Mouse (Mus musculus): ENCODE measurements around the gene Rem2. TPM values are rescaled to one million over a fixed set of nuclear protein-coding genes. Genes with fewer than 3 reads are reported as not detected.
A peak's percentile ranks its signal among the peaks of the same experiment; 100 is the strongest.

The Rem2 gene
- polyA plus RNA-seq, 1 experiment from 2014 or later, result 2.1 TPM

DNA sequence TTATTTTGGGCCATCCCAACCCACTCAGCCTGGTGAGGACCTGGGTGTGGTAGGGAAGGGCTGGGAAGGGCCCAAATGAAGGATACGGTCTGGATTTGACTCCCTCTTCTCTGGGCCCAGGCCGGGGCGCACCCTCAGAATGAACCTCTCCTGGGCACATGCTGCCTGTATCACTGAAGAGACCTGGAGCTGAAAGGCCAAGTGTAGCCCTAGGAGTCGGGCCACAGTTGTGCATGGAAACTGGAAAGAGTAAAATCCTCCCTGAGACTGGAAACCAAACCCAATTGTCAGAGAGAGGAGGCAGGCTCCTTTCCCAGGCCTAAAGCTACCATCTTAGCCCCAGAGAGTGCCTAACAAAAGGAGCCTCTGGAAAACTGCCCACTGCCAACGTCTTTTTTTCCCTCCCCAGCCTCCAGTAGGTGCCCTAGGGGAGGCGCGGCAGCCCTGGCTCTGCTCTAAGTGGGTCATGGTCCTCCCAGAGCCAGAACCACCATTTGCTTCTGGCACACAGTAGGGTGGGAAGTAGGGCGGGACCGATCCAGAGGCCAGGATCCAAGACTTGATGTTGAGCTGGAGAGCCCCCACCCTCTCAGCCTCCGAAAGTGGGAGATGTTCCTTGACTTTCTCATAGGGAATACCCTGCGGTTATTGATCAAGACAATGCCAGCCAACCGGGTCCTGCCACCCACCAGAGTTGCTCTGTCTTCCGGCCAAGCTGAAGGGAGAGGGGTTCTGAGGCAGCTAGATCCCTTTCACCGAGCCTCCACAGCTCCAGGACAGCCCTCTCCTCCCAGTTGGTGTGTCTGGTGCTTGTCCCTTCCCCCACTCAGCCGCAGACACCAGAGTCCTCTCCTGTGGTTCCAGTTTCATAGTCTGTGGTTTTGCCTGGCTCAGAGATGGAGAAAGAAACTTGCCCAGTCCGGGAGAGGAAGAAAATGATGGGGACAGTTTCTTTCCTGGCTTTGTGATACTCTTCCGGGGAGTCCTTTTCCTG lies 42.8 kb upstream of the Rem2 start:
- 17% methylated on average over 17 of the region's 17 CpGs for WGBS
- peak overlapping the region; percentile 92 for H3K4me2 ChIP-seq
- ATAC-seq (ENCODE audit: insufficient number of reproducible peaks, insufficient read depth, low FRiP score, low TSS enrichment, low read depth), result no peak

DNA sequence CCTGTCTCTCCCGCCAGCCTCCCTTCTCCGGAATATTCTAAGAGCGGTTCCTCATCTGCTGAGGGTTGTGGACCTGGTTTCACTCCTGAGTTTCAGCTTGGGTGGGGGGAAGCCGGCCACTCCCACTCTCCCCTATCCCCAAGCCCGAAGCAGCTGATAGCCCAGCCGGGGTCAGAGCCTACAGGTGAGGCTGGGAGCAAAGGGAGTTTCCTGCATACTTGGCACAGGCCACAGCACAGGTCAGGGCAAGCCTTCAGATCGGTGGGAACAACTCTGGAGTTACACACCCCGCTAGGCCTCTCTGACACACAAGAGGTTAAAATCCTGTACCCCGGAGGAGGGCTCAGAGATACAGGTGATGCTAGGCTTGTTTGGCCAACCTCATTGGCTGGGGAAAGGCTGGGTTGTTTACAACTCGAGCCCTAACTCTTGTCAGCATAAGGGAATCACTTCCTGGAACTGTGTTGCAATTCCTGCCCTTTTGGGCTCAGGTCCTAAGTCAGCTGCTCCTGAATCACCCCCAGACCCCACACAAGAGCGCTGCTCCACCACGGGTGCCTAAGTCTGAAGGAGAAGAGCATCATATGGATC lies 41.9 kb upstream of the Rem2 start:
- H3K27me3 ChIP-seq, result no peaks in the 10 kb centered on the region

More for the DNA sequence above, 42.8 kb upstream of the Rem2 start:
- H3K27ac ChIP-seq, result peak overlapping the region; percentile 100
- H3K36me3 ChIP-seq, result peaks cover 38% of the 10 kb centered on the region
- H3K4me3 ChIP-seq, result peak overlapping the region; percentile 89
- peak overlapping the region; percentile 100 for H3K9ac ChIP-seq
- peaks cover 44% of the 10 kb centered on the region for H3K4me1 ChIP-seq
- no peaks in the 10 kb centered on the region for H3K9me3 ChIP-seq
- no peaks in the 10 kb centered on the region for H3K27me3 ChIP-seq

DNA sequence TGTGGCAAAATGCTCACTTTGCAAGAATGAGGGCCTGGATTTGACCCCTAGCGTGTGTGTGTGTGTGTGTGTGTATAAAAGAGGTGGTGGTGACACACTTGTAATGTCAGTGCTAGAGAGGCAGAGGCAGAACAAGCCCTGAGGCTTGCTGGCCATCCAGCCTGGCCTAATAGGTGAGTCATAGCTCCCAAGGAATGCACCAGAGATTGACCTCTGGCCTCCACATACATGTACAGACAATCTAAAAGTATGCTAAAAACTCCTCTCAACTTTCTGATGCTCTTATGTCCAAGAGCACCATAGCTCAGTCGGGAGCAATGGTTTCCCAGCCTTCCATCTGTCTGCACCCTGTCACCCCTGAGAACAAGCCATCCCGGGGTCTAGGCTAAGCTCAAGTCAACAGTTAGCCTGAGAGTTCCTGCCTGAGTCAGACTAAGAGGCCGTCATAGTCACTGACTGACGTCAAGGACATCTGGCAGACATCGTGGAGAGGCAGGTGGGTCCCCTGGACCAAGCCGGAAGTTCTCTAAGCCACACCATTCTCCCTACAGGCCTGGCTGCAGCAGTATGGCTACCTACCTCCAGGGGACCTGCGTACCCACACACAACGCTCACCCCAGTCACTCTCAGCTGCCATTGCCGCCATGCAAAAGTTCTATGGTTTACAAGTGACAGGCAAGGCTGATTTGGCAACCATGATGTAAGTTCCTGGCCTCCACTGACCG lies 40.5 kb upstream of the Rem2 start:
- no peak for ATAC-seq (ENCODE audit: insufficient number of reproducible peaks, insufficient read depth, low FRiP score, low TSS enrichment, low read depth)
- H3K4me1 ChIP-seq, result peaks cover 36% of the 10 kb centered on the region
- H3K9ac ChIP-seq, result no peak overlapping the region
- no peak overlapping the region for H3K27ac ChIP-seq
- H3K27me3 ChIP-seq, result no peaks in the 10 kb centered on the region
- WGBS, result 82% methylated on average over 11 of the region's 11 CpGs
- H3K36me3 ChIP-seq, result peaks cover 51% of the 10 kb centered on the region
- H3K4me3 ChIP-seq, result no peak overlapping the region
- no peaks in the 10 kb centered on the region for H3K9me3 ChIP-seq
- no peak overlapping the region for H3K4me2 ChIP-seq

More for the DNA sequence above, 41.9 kb upstream of the Rem2 start:
- ATAC-seq (ENCODE audit: insufficient number of reproducible peaks, insufficient read depth, low FRiP score, low TSS enrichment, low read depth), result no peak
- Histone ChIP-seq H3K4me1 (peaks cover 44% of the 10 kb centered on the region), H3K4me2 (peak overlapping the region; percentile 92), H3K4me3 (peak overlapping the region; percentile 89), H3K27ac (peak overlapping the region; percentile 100), H3K9ac (peak overlapping the region; percentile 100), H3K9me3 (no peaks in the 10 kb centered on the region), H3K36me3 (peaks cover 47% of the 10 kb centered on the region)
- 52% methylated on average over 12 of the region's 12 CpGs for WGBS

DNA sequence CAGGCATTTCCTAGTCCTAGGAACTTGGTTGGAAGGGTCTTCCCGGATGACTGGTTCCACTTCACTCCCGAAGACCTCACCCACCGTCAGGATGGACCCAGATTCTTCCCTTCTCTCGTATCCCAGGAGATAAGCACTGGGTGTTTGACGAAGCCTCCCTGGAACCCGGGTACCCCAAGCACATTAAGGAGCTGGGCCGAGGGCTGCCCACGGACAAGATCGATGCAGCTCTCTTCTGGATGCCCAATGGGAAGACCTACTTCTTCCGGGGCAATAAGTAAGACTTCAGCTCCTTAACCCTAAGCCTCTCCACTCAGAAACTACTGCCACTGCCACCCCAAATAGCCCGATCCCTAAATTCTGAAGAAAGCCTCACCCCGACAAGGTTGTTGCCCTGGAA lies 36.7 kb upstream of the Rem2 start:
- Histone ChIP-seq H3K27me3 (no peaks in the 10 kb centered on the region), H3K4me2 (no peak overlapping the region), H3K36me3 (peaks cover 66% of the 10 kb centered on the region), H3K27ac (no peak overlapping the region), H3K4me3 (no peak overlapping the region), H3K9me3 (no peaks in the 10 kb centered on the region), H3K4me1 (peaks cover 44% of the 10 kb centered on the region), H3K9ac (no peak overlapping the region)
- 81% methylated on average over 12 of the region's 12 CpGs for WGBS
- no peak for ATAC-seq (ENCODE audit: insufficient number of reproducible peaks, insufficient read depth, low FRiP score, low TSS enrichment, low read depth)

DNA sequence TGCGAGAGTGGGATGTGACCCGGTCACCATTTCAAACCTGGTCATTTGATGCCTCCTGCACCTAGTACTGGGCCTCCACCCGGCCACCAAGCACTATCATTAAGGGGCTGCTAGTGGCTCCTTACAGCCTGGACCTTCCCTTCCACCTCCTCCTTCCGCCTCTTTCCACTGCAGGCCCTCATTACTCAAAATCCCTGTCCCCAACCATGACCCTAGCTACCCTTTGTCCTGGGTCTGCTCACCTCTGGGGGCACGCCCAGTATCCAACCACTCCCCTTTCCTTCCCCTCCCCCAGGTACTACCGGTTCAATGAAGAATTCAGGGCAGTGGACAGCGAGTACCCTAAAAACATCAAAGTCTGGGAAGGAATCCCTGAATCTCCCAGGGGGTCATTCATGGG lies 36.3 kb upstream of the Rem2 start:
- no peaks in the 10 kb centered on the region for H3K27me3 ChIP-seq
- H3K4me3 ChIP-seq, result no peak overlapping the region
- no peak for ATAC-seq (ENCODE audit: insufficient number of reproducible peaks, insufficient read depth, low FRiP score, low TSS enrichment, low read depth)
- H3K27ac ChIP-seq, result no peak overlapping the region
- no peak overlapping the region for H3K4me2 ChIP-seq
- no peak overlapping the region for H3K9ac ChIP-seq
- H3K4me1 ChIP-seq, result peaks cover 44% of the 10 kb centered on the region
- no peaks in the 10 kb centered on the region for H3K9me3 ChIP-seq
- H3K36me3 ChIP-seq, result peaks cover 66% of the 10 kb centered on the region
- WGBS, result 64% methylated on average over 7 of the region's 7 CpGs

DNA sequence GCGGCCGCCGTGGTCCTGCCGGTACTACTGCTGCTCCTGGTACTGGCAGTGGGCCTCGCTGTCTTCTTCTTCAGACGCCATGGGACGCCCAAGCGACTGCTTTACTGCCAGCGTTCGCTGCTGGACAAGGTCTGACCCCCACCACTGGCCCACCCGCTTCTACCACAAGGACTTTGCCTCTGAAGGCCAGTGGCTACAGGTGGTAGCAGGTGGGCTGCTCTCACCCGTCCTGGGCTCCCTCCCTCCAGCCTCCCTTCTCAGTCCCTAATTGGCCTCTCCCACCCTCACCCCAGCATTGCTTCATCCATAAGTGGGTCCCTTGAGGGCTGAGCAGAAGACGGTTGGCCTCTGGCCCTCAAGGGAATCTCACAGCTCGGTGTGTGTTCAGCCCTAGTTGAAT lies 35.4 kb upstream of the Rem2 start:
- Histone ChIP-seq H3K4me3 (no peak overlapping the region), H3K4me1 (peaks cover 36% of the 10 kb centered on the region), H3K27me3 (no peaks in the 10 kb centered on the region), H3K4me2 (no peak overlapping the region), H3K9ac (no peak overlapping the region), H3K36me3 (peaks cover 61% of the 10 kb centered on the region), H3K27ac (no peak overlapping the region), H3K9me3 (no peaks in the 10 kb centered on the region)
- 92% methylated on average over 14 of the region's 14 CpGs for WGBS
- ATAC-seq (ENCODE audit: insufficient number of reproducible peaks, insufficient read depth, low FRiP score, low TSS enrichment, low read depth), result no peak

DNA sequence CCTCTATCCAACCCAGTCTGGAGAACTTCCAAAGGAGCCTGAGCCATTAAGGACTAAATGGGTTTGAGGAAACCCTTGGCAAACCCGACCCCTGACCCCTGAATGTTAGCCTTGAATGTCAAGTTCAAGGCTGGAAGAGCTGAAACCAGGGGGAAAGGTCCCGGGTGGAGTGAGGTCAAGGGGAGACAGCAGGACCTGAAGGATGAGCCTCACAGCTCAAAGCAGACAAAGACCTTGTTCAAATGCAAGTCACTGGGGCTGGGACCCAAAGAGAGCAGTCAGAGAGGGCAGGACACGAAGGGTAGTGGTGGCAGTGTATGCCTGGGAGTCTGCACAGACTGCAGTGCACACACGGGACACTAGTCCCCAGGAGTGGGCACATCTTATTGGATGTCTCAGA lies 34.5 kb upstream of the Rem2 start:
- H3K27ac ChIP-seq, result 0 out of 2 replicates have a peak overlapping the region, but pooled peaks have one; percentile 7
- H3K9ac ChIP-seq, result no peak overlapping the region
- ATAC-seq (ENCODE audit: insufficient number of reproducible peaks, insufficient read depth, low FRiP score, low TSS enrichment, low read depth), result no peak
- H3K27me3 ChIP-seq, result no peaks in the 10 kb centered on the region
- H3K4me2 ChIP-seq, result no peak overlapping the region
- peaks cover 36% of the 10 kb centered on the region for H3K4me1 ChIP-seq
- H3K9me3 ChIP-seq, result no peaks in the 10 kb centered on the region
- WGBS, result 78% methylated on average over 4 of the region's 4 CpGs
- H3K4me3 ChIP-seq, result no peak overlapping the region
- peaks cover 53% of the 10 kb centered on the region for H3K36me3 ChIP-seq

DNA sequence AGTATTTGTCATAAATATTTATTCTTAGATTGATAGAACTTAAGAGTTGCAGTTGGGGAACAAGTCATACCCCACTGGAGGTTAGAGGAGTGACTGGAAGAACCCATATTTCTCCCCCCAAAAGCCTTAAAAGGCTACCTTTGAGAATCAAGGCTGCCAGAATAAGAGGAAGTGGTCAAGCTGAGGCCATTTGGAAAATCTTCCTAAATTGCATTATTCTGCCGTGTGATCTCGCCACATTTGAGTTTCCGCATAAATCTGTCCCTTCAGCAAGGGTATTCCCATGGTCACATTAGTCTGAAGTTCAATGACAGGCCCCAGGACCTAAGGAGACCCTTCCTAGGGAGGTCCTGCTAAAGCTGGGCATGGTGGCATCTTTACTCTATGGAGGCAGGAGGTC lies 33.4 kb upstream of the Rem2 start:
- H3K9me3 ChIP-seq, result no peaks in the 10 kb centered on the region
- 91% methylated on average over 3 of the region's 3 CpGs for WGBS
- H3K27me3 ChIP-seq, result no peaks in the 10 kb centered on the region
- peak overlapping the region; percentile 95 for H3K27ac ChIP-seq
- no peak for ATAC-seq (ENCODE audit: insufficient number of reproducible peaks, insufficient read depth, low FRiP score, low TSS enrichment, low read depth)
- H3K4me2 ChIP-seq, result peak overlapping the region; percentile 38; the same call in 1 of the 2 replicates
- peaks cover 36% of the 10 kb centered on the region for H3K4me1 ChIP-seq
- 0 out of 2 replicates have a peak overlapping the region, but pooled peaks have one; percentile 44 for H3K9ac ChIP-seq
- no peak overlapping the region for H3K4me3 ChIP-seq
- H3K36me3 ChIP-seq, result peaks cover 41% of the 10 kb centered on the region

DNA sequence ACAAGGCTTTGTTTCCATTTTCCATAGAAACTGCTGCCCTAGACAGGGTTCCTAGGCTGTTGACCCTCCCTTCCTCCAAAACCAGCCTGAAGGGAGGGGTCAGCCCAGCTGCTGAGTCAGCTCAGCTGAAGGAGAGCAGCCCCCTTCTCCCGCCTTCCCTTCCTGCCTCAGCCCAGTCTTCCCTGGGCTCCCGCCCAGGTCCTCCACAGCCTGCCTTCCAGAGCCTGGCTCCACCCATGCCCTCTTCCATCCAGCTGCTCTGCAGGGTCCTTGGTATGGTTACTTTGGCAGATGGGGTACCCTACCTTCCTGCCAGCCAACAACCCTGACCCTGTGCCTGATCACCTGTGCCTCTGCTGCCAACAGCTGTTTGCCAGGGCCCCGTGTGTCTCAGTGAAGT lies 32.7 kb upstream of the Rem2 start:
- H3K9ac ChIP-seq, result peak overlapping the region; percentile 44; the same call in 1 of the 2 replicates
- peaks cover 36% of the 10 kb centered on the region for H3K4me1 ChIP-seq
- peak overlapping the region; percentile 95 for H3K27ac ChIP-seq
- peak overlapping the region; percentile 38 for H3K4me2 ChIP-seq
- H3K4me3 ChIP-seq, result no peak overlapping the region
- peaks cover 37% of the 10 kb centered on the region for H3K36me3 ChIP-seq
- no peaks in the 10 kb centered on the region for H3K9me3 ChIP-seq
- ATAC-seq (ENCODE audit: insufficient number of reproducible peaks, insufficient read depth, low FRiP score, low TSS enrichment, low read depth), result peak; percentile 81
- no peaks in the 10 kb centered on the region for H3K27me3 ChIP-seq
- 16% methylated on average over 3 of the region's 3 CpGs for WGBS

DNA sequence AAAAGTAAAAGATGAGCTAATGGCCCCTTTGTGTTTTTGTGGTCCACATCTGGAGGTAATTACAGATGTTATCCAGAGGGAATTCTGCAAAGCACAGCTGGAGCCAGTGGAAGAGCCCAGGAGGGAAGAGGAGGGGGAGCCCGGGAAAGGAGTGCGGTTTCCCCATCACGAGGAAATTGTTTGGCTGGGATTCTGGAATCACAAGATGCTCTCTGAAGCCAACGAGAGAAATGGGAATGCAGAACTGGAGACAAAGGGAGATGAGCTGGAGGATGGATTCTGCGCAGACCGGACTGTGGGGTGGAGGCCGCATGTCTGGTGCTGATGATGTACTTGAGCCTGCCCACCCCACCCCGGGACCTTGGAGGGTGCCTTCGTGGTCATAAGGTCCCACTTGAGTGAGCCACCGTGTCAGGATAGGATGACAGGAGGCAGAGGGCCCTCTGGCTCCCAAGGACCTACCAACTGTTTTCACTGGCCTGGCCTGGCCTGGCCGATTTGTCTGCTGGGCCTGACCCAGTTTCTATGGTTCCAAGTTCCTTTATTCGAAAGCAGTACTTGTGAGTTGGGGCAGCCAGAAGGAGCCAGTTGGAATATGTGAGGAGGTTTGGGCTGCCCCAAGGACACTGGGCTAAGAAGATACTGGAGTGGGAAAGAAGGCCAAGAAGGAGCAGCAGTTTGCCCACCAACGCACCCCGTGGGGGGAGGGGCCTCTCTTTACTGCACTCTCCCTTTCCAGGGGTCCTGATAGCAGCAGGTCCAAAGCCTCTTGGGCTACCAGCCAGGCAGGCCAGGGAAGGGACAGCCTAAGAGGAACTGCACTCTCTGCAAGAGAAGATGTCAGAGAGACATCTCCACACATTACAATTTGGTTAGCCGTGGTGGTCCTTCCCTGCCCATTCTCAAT lies 31.9 kb upstream of the Rem2 start:
- H3K27me3 ChIP-seq, result no peaks in the 10 kb centered on the region
- WGBS, result 46% methylated on average over 15 of the region's 15 CpGs
- no peaks in the 10 kb centered on the region for H3K9me3 ChIP-seq
- H3K27ac ChIP-seq, result peak overlapping the region; percentile 95
- peak overlapping the region; percentile 38 for H3K4me2 ChIP-seq
- no peak overlapping the region for H3K4me3 ChIP-seq
- H3K9ac ChIP-seq, result peak overlapping the region; percentile 58; the same call in 1 of the 2 replicates
- H3K4me1 ChIP-seq, result peaks cover 39% of the 10 kb centered on the region
- 0 out of 2 replicates have a peak, but pooled peaks have one; percentile 38 for ATAC-seq (ENCODE audit: insufficient number of reproducible peaks, insufficient read depth, low FRiP score, low TSS enrichment, low read depth)
- peaks cover 29% of the 10 kb centered on the region for H3K36me3 ChIP-seq
